Mouse (Mus musculus) G1E (cell line): ENCODE results near the gene Haus5.

Experiments used
- CTCF ChIP-seq: IDR thresholded peaks from 2 replicates; pipeline ENCODE4 v1.5.1; 2012; ENCODE audit warnings: low read depth, low read length, inconsistent platforms, mixed read lengths
- GATA1 ChIP-seq: IDR thresholded peaks from 2 replicates; pipeline ENCODE4 v1.6.1; 2012; ENCODE audit warnings: borderline replicate concordance, low read length, inconsistent platforms, mixed read lengths
- GATA2 ChIP-seq: IDR thresholded peaks from 2 replicates; pipeline ENCODE4 v1.6.1; 2012; ENCODE audit warnings: low read depth, low read length, inconsistent platforms, borderline replicate concordance
- POLR2AphosphoS5 ChIP-seq: IDR thresholded peaks from 2 replicates; pipeline ENCODE4 v1.6.1; 2012; ENCODE audit warnings: low read depth, low read length, inconsistent platforms; ENCODE audit not compliant: insufficient replicate concordance
- TAL1 ChIP-seq: conservative IDR thresholded peaks from 2 replicates; pipeline ENCODE4 v1.6.1; 2012; ENCODE audit warnings: low read depth, low read length, inconsistent platforms, mixed read lengths

- no peak for TF ChIP-seq TAL1
- TF ChIP-seq CTCF, result no peak
- no peak for TF ChIP-seq GATA1
- TF ChIP-seq POLR2AphosphoS5, result no peak
- TF ChIP-seq GATA2, result no peak
Observed at GRCm38 (mm10) chr7:30698101-30698500, 33.3 kb upstream of the Haus5 start.
